Mouse (Mus musculus) forelimb bud, embryonic 11.5 days (tissue): ENCODE results near the gene Arfgap2.

Experiments
- DNase-seq: peaks from one replicate; pipeline ENCODE4 v3.0.0-alpha.2; 2012; ENCODE audit warnings: low read depth, low spot score

Gene Arfgap2

GRCm38 (mm10) chr2:91305926-91306325 is 41.2 kb downstream of the Arfgap2 start:
- no peak for DNase-seq

- no peak for DNase-seq
Observed at GRCm38 (mm10) chr2:91306589-91306988, 41.8 kb downstream of the Arfgap2 start.

DNA sequence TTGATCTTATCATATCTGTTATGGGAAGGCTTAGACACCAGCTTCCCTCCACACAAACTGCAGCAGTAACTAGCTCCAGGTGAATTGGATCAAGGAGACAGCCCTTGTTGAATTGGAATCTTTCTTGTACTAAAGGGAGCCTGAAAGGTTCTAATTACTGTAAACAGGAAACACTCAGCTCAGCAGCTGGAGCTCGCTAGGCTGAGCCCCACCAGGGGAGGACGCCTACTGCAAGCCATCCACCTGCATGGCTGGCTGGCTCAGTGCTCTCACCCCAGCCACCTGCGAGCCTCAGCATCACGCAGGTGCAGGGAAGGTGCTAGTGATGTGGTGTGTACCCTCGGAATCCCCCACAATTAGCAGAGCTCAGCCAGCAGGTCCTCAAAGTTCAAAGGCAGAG is 43.9 kb downstream of the Arfgap2 start:
- peak; percentile 51 for DNase-seq

- peak; percentile 17 for DNase-seq
Observed at GRCm38 (mm10) chr2:91309546-91309945, 44.8 kb downstream of the Arfgap2 start.

DNA sequence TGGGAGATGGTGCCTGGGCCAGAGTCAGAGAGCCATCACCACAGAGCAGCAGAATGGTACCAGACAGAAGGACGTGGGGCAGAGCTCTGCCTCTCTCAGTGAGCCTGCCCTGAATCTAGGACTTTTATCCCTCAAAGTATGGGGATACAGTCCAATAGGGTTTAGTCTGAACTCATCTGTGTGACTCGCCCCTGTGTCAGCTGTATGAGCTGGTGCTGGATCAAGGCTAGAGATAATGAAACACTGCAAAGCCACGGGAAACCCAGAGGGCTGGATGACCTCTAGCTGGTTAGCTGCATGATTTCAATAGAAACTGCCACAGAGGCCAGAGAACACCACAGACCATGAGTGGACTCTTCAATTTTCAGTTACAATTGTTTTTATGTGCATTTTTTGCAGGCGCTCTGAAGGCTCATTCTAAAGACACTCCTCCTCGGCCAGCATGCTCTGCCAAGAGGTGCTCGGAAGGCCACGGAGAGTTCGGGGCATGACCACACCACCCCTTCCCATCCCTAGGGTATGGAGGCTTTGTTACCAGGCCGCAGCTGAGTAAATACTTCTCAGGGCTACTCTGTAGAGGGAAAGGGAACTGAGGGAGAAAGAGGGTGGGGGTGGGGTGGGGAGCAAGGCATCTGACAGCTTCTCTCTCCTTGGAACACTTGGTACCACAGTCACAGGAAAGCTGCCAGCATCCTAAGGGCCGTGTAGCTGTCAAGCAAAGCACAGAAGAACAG is 48.0 kb downstream of the Arfgap2 start:
- no peak for DNase-seq

DNA sequence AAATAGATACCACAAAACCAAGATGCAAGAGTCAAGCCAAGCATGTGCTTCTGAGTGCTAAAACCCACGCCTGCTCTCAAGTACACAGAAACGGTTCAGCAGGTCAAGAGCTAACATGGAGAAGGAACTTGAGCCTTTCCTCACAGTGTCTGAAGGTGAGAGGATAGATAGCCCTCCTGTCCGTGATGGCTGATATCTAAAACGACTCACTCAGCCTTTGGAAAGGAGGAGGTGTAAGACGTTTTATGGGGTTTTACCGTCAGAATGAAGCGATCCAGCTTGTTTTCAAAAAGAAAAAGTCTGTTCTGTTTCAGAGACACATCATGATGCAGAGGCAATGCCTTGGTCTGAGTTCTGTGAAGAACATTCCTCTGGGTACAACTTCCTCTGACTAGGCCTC is 49.4 kb downstream of the Arfgap2 start:
- no peak for DNase-seq

DNA sequence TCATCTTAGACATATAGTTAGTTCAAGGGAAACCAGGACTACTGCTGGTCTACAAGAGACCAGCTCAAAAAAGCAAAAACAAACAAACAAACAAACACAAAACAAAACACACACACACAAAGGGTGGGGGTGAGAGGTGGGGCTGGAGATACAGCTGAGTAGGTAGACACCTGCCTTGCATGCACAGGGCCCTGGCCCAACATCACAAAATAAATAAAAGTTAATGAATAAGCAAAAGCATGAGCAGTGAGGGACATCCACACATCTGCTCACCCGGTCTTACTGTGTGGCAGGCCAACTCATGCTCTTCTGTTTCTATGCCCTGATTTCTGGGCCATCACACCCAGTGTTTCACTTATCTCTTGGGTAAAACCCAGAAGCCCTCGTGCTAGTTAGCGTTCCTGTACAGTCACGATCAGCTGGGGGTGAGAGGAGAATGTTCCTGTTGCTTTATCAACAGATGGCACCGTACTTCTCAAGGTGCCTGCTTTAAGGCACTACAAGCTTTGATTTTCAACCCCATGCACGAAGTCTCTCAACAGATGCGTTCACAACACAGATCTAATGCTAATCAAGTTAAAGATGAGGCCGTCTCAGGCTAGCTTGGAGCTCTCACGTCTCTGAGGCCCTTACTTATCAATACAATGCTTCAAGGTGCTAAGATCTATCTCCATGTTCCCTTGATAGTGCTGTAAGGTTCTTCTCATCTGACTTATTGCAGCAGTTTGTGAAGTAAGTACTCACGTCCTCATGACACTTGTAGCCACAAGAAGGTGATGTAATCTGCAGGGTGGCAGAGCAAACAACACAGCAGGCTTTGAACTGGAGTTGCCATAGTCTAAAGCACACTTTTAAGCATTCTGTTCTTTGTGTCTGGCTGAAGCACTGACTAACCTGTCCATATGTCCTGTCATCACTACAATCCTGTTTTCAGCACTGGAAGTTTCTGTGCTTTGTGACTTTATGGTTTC is 56.1 kb downstream of the Arfgap2 start:
- DNase-seq: no peak

DNA sequence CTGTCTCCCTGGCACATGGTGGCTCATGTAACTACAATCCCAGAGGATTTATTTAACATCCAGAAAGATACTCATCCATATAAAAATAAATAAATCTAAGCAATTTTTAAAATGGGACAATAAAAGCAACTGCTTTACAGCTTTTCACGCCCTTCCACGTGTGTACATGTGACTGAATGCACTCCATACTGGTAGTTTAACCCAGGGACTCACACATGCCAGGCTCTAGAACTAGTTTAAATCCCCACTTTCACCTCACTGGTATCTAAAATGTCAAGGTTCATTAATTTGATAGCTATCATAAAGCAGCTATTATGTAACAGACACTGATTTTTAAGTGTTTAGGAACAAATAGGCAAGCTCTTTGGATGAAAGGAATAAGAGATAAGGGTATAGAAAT is 57.1 kb downstream of the Arfgap2 start:
- DNase-seq: no peak

DNA sequence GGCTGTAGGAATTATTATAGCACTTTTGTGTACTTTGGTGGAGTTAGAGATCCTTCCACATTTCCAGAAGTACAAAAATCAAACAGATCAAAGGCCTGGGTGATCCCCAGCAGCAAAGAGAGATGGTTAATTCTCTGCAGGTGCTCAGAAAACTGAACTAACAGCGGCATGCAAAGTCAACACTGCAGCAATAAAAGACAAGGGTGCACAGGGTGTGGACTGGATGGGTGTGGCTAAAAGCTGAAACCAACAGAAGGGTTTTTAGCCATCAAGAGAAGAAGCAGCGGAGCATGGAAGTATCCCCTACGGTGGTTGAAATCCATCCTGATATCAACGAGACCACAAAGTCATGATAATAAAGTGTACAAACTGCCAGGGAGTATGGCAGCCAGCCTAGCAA is 57.7 kb downstream of the Arfgap2 start:
- DNase-seq: no peak

GRCm38 (mm10) chr2:91324346-91324745 is 59.6 kb downstream of the Arfgap2 start:
- no peak for DNase-seq

- no peak for DNase-seq
Observed at GRCm38 (mm10) chr2:91324761-91325421, 60.1 kb downstream of the Arfgap2 start.
